Mouse (Mus musculus): ENCODE results near the gene Ntf3.

Gene Ntf3

GRCm38 (mm10) chr6:126106051-126106797 lies 60.5 kb downstream of the Ntf3 start:
- no peak for DNase-seq (ENCODE audit: low read depth, low spot score)

- DNase-seq (ENCODE audit: low read depth, low spot score): no peak
Observed at GRCm38 (mm10) chr6:126105083-126105740, 61.5 kb downstream of the Ntf3 start.

GRCm38 (mm10) chr6:126102571-126102970 lies 64.1 kb downstream of the Ntf3 start:
- DNase-seq (ENCODE audit: low read depth, low spot score): peak; percentile 70

- no peak for DNase-seq (ENCODE audit: low read depth, low spot score)
Observed at GRCm38 (mm10) chr6:126102007-126102406, 64.7 kb downstream of the Ntf3 start.

- DNase-seq (ENCODE audit: low read depth, low spot score): no peak
Observed at GRCm38 (mm10) chr6:126100579-126100978, 66.1 kb downstream of the Ntf3 start.

- no peak for DNase-seq (ENCODE audit: low read depth, low spot score)
Observed at GRCm38 (mm10) chr6:126097471-126097870, 69.2 kb downstream of the Ntf3 start.

GRCm38 (mm10) chr6:126096085-126096484 lies 70.6 kb downstream of the Ntf3 start:
- no peak for DNase-seq (ENCODE audit: low read depth, low spot score)

GRCm38 (mm10) chr6:126095041-126095440 lies 71.7 kb downstream of the Ntf3 start:
- no peak for DNase-seq (ENCODE audit: low read depth, low spot score)

- no peak for DNase-seq (ENCODE audit: low read depth, low spot score)
Observed at GRCm38 (mm10) chr6:126092026-126092425, 74.7 kb downstream of the Ntf3 start.

- DNase-seq (ENCODE audit: low read depth, low spot score): no peak
Observed at GRCm38 (mm10) chr6:126090063-126090462, 76.6 kb downstream of the Ntf3 start.

GRCm38 (mm10) chr6:126088489-126089265 lies 78.0 kb downstream of the Ntf3 start:
- DNase-seq (ENCODE audit: low read depth, low spot score): no peak

GRCm38 (mm10) chr6:126086321-126086950 lies 80.3 kb downstream of the Ntf3 start:
- DNase-seq (ENCODE audit: low read depth, low spot score): no peak

- no peak for DNase-seq (ENCODE audit: low read depth, low spot score)
Observed at GRCm38 (mm10) chr6:126080531-126080930, 86.2 kb downstream of the Ntf3 start.

GRCm38 (mm10) chr6:126057706-126058105 lies 109.0 kb downstream of the Ntf3 start:
- no peak for DNase-seq (ENCODE audit: low read depth, low spot score)

- no peak for DNase-seq (ENCODE audit: low read depth, low spot score)
Observed at GRCm38 (mm10) chr6:126053136-126053535, 113.6 kb downstream of the Ntf3 start.

Data from ES-CJ7 (cell line).